Mouse (Mus musculus) lung, postnatal 14 days (tissue): ENCODE measurements around the gene Prrx1.

Source experiments
- DNase-seq: peaks from one replicate; pipeline ENCODE4 v3.0.0; 2021

Gene Prrx1

DNA sequence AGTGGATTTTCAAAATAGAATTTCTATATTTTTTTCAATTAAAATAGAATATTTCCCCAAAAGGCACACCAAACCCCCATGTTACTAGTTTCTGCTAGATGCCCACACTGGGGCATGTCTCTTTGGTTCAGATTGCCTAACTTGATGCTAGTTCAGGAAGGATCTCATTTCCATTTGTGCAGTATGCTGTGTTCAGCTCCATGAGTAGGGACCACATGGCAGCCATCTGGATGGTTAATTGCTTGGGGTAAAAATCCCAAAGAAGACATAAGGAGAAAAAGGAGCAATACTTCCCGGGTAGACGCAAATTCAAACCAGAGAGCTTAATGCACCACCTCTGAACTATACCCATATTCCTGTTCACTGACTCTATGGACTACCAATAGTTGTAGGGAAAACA lies 57.6 kb downstream of the Prrx1 start:
- no peak for DNase-seq

DNA sequence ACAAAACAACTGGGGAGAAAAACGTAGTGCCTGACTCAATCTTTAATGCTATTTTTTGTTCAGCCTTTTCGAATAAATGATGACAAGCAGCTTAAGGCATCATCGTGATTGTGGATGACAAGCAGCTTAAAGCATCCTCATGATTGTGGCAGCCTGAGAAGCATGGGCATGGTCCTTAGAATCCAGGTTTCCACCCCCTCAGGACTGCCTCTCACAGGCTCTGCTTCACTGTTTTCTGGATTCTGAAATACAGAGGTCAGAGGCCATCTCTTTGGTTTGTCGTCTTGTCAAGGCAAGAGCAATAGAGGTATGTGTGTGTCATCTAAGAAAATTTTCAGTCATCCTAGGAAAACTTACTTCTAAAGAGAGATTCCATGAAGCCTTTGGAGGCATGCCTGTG lies 60.7 kb downstream of the Prrx1 start:
- no peak for DNase-seq

GRCm38 (mm10) chr1:163252331-163252730 lies 61.2 kb downstream of the Prrx1 start:
- no peak for DNase-seq

DNA sequence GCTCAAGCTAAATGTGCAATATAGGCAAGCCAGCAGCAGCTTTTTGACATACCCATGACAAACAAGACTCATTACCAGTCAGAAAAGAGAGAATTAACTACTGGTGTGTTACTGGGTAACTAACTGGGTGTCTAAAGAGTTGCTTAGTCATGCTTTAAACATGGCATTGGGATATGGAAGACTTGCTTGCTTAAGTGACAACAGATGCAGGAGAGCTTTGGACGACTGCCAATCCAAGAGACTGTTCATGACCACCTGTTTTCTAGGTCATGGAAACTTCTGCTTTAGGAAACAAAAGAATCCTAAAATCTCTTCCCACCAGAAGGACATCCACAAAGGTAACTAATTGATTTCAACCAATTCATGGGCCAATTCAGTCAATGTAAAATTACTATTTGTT lies 61.7 kb downstream of the Prrx1 start:
- no peak for DNase-seq

DNA sequence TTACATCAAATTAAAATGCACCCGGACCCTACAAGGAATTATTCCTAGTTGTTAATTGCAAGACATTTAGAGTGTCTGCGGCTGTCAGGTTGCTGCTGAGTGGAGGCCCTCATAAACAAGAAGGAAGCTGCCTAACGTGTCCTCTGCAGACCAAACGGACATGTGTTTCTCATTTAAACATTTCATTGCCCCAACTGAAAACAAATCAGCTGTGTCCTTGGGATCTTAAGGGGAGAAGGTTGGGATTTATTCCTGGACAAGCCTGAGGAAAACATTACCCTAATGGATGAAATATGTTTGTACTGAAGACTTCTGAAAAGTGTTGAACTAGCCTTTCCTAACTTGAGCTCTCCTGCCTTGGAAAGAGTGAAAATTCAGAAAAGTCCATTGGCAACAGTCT lies 74.6 kb downstream of the Prrx1 start:
- no peak for DNase-seq

DNA sequence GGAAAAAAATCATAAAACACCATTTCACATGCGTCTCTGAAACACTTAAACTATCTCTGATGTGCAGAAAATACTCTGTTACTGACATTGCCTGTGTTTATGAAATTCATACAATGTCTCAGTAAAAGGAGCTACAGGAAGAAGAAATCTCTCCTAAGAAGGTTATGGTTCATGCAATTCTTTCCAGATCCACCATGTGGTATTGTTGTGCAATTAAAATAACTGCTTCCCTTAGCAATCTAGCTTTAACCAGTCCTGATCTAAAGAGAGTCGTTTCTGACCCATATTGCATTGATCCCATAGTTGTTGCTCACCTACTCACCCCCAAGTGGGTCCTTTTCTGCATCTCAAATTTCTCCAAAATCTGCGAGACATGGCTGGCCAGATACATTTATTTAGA lies 82.3 kb downstream of the Prrx1 start:
- no peak for DNase-seq

DNA sequence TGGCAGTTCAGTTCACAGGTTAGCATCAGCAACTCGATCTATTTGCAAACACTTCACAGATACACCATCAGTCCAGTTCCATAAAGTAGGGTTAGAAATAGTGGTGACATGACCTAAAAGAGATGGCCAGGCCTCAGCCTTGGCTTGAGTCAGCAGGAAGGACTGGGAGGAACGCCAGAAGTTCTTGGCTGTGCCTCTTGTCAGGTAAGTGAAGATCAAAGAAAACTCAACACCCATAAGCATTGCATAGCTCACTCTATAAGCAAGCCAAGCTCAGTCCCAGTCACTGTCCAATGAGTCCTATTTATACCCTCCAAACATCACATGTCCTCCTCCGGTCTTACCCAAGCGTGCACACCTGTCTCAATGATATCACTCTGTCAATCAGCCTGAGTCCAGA lies 87.2 kb downstream of the Prrx1 start:
- no peak for DNase-seq

DNA sequence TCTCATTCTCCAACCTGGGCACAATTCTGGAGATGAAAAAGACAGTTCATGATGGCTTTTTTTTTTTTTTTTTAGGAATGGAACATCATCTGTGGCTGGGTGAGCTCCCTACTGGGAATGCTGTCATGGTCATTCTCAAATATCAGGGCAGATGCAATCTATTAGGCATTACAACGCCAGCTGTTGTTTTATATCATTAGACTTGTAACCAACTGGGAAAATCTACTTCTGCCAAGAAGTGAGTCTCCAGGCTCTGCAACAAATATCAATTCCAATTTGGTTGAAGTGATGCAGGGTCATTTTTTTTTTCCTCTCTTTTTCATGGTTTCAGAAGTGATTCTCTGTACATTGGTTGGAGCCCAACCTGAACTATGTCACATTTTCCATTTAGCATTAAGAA lies 91.7 kb downstream of the Prrx1 start:
- DNase-seq, result no peak

DNA sequence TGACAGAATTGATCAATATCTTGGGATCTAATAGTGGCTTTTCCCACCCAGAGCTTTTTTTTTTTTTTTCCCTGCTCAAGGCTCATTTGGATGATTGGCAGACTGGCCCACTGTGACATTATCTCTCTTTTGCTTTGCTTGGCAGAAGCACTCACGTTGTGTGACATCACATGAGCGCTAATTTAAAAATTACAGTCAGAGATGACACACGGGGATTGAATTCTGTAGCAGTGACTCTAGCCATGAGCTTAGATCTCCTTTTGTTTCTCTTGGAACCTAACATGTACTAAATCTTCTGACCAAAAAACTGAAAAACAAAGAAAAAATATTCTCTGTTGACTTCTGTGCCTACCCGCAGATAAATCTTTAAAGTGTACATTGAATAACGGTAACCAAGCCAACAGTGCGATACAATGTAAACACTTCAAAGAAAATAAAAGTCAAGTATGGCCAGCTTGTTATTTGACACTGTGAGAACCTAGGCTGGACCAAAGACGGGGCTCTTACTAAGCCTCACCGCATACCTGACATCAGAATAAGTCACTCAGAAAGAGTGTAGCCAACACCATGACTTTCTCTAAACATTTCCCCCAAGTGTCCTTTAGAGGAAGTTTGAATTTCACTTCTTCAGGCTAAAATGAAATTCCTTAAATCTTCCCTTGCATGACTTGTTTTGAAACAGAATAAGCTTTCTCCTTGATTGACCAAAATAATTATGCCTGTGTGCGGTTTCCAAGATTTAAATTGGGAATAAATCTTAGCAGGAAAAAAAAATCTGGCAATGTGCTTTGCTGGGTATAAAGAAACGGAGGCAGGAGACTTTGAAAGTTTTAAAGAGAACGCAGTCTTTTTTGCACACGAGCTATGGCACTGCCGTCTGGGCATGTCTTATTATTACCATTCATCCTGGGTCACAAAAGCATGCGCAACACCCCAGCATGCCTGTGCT lies 104.3 kb downstream of the Prrx1 start:
- no peak for DNase-seq

- no peak for DNase-seq
Observed at GRCm38 (mm10) chr1:163198767-163199166, 114.7 kb downstream of the Prrx1 start.

- DNase-seq, result no peak
Observed at GRCm38 (mm10) chr1:163198059-163198458, 115.5 kb downstream of the Prrx1 start.
